Mouse (Mus musculus): ENCODE measurements around the gene Ablim2. TPM values are rescaled to one million over a fixed set of nuclear protein-coding genes. Genes with fewer than 3 reads are reported as not detected.

Ablim2 gene
- polyA plus RNA-seq, 1 experiment from 2014 or later = 0.98 TPM

DNA sequence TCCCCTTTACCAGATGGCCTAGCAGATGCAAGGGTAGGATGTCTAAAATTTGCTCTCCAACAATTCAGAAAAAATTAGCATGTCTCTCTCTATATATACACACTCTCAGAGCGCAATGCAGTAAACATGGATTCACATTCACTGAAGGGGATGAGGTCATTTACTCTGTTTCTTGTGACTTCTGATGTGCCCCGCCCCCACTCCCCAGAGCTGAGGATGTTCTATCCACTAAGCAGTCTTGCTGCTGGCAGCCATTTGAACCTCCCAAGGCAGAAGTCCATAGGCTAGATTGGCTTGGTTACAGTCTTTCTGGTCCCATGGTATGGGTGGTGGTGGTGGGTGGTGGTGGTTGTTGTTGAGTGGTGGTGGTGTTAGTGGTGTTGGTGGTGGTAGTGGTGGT, 35.7 kb upstream of the Ablim2 start:
- no peaks in the 10 kb centered on the region for H3K27me3 ChIP-seq
- ChIA-PET CTCF (interaction anchor here (1.3 to 1.6 kb wide), 2 partner anchors 13 to 25 kb away, joined by 3 to 4 read pairs; no protein-coding TSS in a partner anchor), POLR2A (no interaction called here)
- ATAC-seq = no peak
- DNase-seq (ENCODE audit: low read depth, low spot score) = no peak
- no peak for TF ChIP-seq CTCF (IDR thresholded peaks at IDR 0.05)
- in situ Hi-C loops (cut with MboI; ENCODE audit: low pct_unique_long_range_greater_than_20kb) = no loop called here

DNA sequence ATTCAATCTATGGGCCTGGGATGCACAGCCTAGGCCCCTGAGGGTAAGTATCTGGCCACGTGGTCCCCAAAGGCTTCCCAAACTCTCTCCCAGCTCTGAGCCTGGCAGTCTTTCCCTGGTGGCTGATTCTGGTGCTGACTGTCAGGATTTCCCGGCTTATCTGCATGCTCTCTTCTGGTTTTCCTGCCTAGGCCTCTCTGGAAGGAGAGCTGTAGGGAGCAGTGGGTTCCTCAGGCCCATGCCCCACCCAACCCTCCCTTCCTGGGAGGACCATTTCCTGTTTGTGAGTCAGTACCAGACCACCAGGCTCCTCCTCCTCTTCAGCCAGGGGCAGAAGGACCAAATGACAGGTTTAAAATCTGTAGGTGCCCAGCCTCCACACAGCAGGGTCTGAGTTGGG, 35.0 kb upstream of the Ablim2 start:
- no peaks in the 10 kb centered on the region for H3K27me3 ChIP-seq
- TF ChIP-seq CTCF (IDR thresholded peaks at IDR 0.05) = no peak
- ChIA-PET CTCF (interaction anchor here (1.3 kb wide), 1 partner anchor 12 kb away, joined by 3 read pairs; no protein-coding TSS in a partner anchor), POLR2A (no interaction called here)
- no peak for DNase-seq (ENCODE audit: low read depth, low spot score)
- in situ Hi-C loops (cut with MboI; ENCODE audit: low pct_unique_long_range_greater_than_20kb) = no loop called here
- ATAC-seq = no peak

GRCm38 (mm10) chr5:35723900-35724299, 33.8 kb upstream of the Ablim2 start:
- no peak for DNase-seq (ENCODE audit: low read depth, low spot score)
- ChIA-PET POLR2A (no interaction called here), CTCF (interaction anchor here (1.0 to 1.2 kb wide), 2 partner anchors 10 to 23 kb away, joined by 3 read pairs; no protein-coding TSS in a partner anchor)
- no peaks in the 10 kb centered on the region for H3K27me3 ChIP-seq
- in situ Hi-C loops (cut with MboI; ENCODE audit: low pct_unique_long_range_greater_than_20kb) = no loop called here
- TF ChIP-seq CTCF (IDR thresholded peaks at IDR 0.05) = no peak
- ATAC-seq = no peak

DNA sequence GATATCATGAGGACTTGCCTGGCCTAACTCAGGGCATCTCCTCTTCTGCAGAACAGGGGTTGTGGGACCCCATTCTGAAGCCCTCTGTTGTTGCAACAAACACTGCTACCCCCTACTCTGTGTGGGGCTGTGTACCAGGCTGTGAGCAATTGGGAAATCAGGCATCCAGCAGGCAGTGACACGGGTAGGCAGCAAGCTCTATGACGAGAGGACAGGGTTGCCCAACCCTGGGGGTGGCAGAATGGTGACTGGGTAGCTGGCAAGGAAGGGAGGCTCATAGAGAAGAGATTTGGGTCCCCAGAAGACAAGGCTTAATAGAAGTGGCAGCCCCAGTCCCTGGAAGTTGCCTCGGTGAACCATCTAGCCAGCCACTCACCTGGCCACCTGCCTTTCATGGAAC, 31.8 kb upstream of the Ablim2 start:
- DNase-seq (ENCODE audit: low read depth, low spot score) (no peak), ATAC-seq (no peak)
- TF ChIP-seq CTCF (IDR thresholded peaks at IDR 0.05) = no peak
- no peaks in the 10 kb centered on the region for H3K27me3 ChIP-seq
- ChIA-PET CTCF (interaction anchor here (1.5 kb wide), 1 partner anchor 23 kb away, joined by 3 read pairs; no protein-coding TSS in a partner anchor), POLR2A (no interaction called here)
- in situ Hi-C loops (cut with MboI; ENCODE audit: low pct_unique_long_range_greater_than_20kb) = no loop called here

GRCm38 (mm10) chr5:35727447-35727846, 30.2 kb upstream of the Ablim2 start:
- ChIA-PET POLR2A (no interaction called here), CTCF (interaction anchor here (1.2 kb wide), 1 partner anchor 13 kb away, joined by 4 read pairs; no protein-coding TSS in a partner anchor)
- in situ Hi-C loops (cut with MboI; ENCODE audit: low pct_unique_long_range_greater_than_20kb) = no loop called here
- no peak for TF ChIP-seq CTCF (IDR thresholded peaks at IDR 0.05)
- ATAC-seq (no peak), DNase-seq (ENCODE audit: low read depth, low spot score) (no peak)
- H3K27me3 ChIP-seq = no peaks in the 10 kb centered on the region

GRCm38 (mm10) chr5:35728344-35728956, 29.2 kb upstream of the Ablim2 start:
- POLR2A ChIA-PET = interaction anchor here (1.0 kb wide), 2 partner anchors 72 to 151 kb away, joined by 3 to 4 read pairs; no protein-coding TSS in a partner anchor
- in situ Hi-C loops (cut with MboI; ENCODE audit: low pct_unique_long_range_greater_than_20kb) = no loop called here
- peak; percentile 13 for ATAC-seq
- TF ChIP-seq CTCF (IDR thresholded peaks at IDR 0.05) = no peak
- no peak for DNase-seq (ENCODE audit: low read depth, low spot score)
- CTCF ChIA-PET = interaction anchor here (0.9 to 1.4 kb wide), 3 partner anchors 18 to 27 kb away, joined by 3 to 7 read pairs (median 6); no protein-coding TSS in a partner anchor
- H3K27me3 ChIP-seq = no peaks in the 10 kb centered on the region

GRCm38 (mm10) chr5:35728957-35729460, 28.7 kb upstream of the Ablim2 start:
- POLR2A ChIA-PET = interaction anchor here (0.6 to 1.0 kb wide), 3 partner anchors 72 to 647 kb away, joined by 3 to 4 read pairs (median 3); no protein-coding TSS in a partner anchor
- peak; percentile 81 for DNase-seq (ENCODE audit: low read depth, low spot score)
- CTCF ChIA-PET = interaction anchor here (0.9 to 1.6 kb wide), 4 partner anchors 17 to 29 kb away, joined by 3 to 7 read pairs (median 6); partner anchors contain the start of gene Ablim2
- ATAC-seq = peak; percentile 83
- in situ Hi-C loops (cut with MboI; ENCODE audit: low pct_unique_long_range_greater_than_20kb) = no loop called here
- TF ChIP-seq CTCF (IDR thresholded peaks at IDR 0.05) = no peak
- no peaks in the 10 kb centered on the region for H3K27me3 ChIP-seq

GRCm38 (mm10) chr5:35729844-35730243, 27.8 kb upstream of the Ablim2 start:
- DNase-seq (ENCODE audit: low read depth, low spot score) = no peak
- CTCF ChIA-PET = interaction anchor here (1.6 kb wide), 1 partner anchor 28 kb away, joined by 5 read pairs; the partner anchor contains the start of gene Ablim2
- no peaks in the 10 kb centered on the region for H3K27me3 ChIP-seq
- no peak for ATAC-seq
- POLR2A ChIA-PET = interaction anchor here (0.6 kb wide), 1 partner anchor 128 kb away, joined by 3 read pairs; no protein-coding TSS in a partner anchor
- no peak for TF ChIP-seq CTCF (IDR thresholded peaks at IDR 0.05)
- in situ Hi-C loops (cut with MboI; ENCODE audit: low pct_unique_long_range_greater_than_20kb) = no loop called here

DNA sequence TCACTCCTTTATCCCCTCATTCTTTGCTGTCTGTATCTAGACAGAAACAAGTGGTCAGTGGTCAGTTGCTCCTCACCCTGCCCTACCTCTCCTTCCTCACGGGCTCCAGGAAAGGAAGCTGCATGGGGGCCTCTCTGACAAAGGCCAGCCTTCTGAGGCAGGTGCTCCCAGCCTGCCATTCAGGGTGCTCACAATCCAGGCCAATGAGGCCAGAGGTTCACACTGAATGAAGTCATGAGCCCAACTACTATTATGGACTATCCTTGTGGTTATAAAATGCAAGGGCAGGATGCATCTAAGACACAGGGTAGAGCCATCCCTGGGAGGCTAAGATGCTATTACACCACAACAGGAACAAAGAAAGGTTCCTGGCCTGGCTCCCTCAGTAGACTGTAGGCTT, 27.1 kb upstream of the Ablim2 start:
- ATAC-seq (no peak), DNase-seq (ENCODE audit: low read depth, low spot score) (no peak)
- no peak for TF ChIP-seq CTCF (IDR thresholded peaks at IDR 0.05)
- in situ Hi-C loops (cut with MboI; ENCODE audit: low pct_unique_long_range_greater_than_20kb) = no loop called here
- CTCF ChIA-PET = interaction anchor here (1.6 kb wide), 1 partner anchor 28 kb away, joined by 5 read pairs; the partner anchor contains the start of gene Ablim2
- POLR2A ChIA-PET = no interaction called here
- H3K27me3 ChIP-seq = no peaks in the 10 kb centered on the region

GRCm38 (mm10) chr5:35731006-35731405, 26.7 kb upstream of the Ablim2 start:
- TF ChIP-seq CTCF (IDR thresholded peaks at IDR 0.05) = no peak
- in situ Hi-C loops (cut with MboI; ENCODE audit: low pct_unique_long_range_greater_than_20kb) = no loop called here
- ChIA-PET POLR2A (no interaction called here), CTCF (interaction anchor here (1.4 kb wide), 1 partner anchor 26 kb away, joined by 3 read pairs; no protein-coding TSS in a partner anchor)
- H3K27me3 ChIP-seq = no peaks in the 10 kb centered on the region
- no peak for ATAC-seq
- DNase-seq (ENCODE audit: low read depth, low spot score) = no peak

- ATAC-seq = no peak
- DNase-seq (ENCODE audit: low read depth, low spot score) = no peak
- POLR2A ChIA-PET = interaction anchor here (0.7 to 0.9 kb wide), 2 partner anchors 8 to 13 kb away, joined by 3 read pairs; no protein-coding TSS in a partner anchor
These were observed 24.2 kb upstream of the Ablim2 start for GRCm38 (mm10) chr5:35733523-35733922.

More at GRCm38 (mm10) chr5:35733523-35733922, 24.2 kb upstream of the Ablim2 start:
- TF ChIP-seq CTCF (IDR thresholded peaks at IDR 0.05) = no peak
- CTCF ChIA-PET = interaction anchor here (0.9 to 4.5 kb wide), 5 partner anchors 11 to 137 kb away, joined by 3 to 22 read pairs (median 4); no protein-coding TSS in a partner anchor
- in situ Hi-C loops (cut with MboI; ENCODE audit: low pct_unique_long_range_greater_than_20kb) = no loop called here
- no peaks in the 10 kb centered on the region for H3K27me3 ChIP-seq
